Mouse (Mus musculus) cerebellum, postnatal 10 days (tissue): ENCODE measurements around the gene Kcnh8.

Source experiments
- DNase-seq, 2 experiments: peaks; one replicate each; pipeline ENCODE4 v3.0.0; 2021; ENCODE audit warnings: mixed read lengths in 2 of 2

Kcnh8 gene

DNA sequence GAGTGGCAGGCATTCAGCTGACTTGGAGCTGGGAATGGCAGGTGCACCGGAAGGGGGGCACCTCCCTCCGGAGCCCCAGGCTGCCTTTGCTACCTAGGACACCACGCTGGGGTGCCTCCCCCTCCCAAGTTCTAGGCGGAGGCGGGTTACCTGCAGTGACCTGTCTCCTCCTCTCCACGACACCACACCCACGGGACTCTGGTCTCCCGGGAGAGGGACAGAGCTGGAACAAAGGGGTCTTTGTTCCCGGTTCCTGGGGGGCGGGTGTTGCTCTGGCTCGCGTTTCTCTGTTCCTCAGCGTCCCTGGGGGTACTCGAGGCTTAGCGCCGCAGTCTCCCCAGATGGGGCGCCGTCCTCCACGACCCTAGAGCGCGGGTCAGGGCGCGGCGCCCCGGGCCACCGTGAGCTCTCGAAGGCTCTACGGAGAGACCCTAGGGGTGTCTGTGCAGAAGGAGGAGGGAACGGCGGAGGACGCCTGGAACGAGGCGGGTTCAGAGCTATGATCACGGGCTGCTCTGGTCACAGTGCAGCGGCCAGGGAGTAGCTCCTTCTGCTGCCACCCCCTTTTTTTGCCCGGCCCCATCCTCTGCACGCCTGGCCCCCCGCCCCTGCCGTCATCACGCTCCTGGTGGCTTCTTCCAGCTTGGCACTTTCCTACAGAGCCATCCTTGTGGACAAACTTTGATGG, at the start of gene Kcnh8:
Gene Kcnh8 (plus strand): TSS at position 617 of the 688 bp plus-strand sequence.
- DNase-seq: peak; percentile 72 to 80

DNA sequence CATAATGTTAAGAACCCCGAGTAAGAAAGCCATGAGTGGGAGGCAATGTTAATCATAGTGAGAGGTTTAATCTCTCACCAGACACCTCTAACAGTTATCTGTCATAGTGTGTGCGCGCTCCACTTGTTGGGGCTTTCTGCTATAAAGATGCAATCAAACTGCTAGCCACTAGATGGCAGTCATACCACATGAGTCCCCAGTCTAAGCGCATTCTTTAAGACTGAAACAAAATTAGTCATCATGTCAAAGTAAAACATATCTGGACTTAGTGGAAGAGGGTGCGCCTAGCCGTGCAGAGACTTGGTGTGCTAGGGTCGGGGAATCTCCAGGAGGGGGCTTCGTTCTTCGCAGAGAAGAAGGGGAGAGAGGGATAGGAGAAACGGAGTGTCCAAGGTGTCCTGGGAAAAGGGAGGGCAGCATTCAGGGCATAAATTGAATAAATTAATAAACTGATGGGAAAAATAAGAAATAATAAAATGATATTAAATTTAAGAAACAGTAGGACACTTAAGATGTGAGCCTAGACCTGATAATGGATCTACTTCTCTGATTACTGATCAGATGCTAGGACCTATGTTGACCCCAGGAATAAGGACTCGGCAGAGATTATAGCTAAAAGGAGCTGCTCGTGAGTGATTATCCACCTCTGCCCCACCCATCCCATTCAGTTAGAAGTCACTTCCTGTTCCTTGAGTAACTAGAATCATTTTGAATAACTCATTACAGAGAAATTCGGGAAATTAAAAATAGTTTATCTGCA, 42.4 kb upstream of the Kcnh8 start:
- DNase-seq: peak; percentile 72 to 81

- peak; percentile 7 to 14 for DNase-seq
Measured at GRCm38 (mm10) chr17:52565467-52566155, 36.9 kb upstream of the Kcnh8 start.

- DNase-seq: peak; percentile 31 to 44
Measured at GRCm38 (mm10) chr17:52569584-52570270, 32.8 kb upstream of the Kcnh8 start.

- DNase-seq: no peak
Measured at GRCm38 (mm10) chr17:52572229-52572628, 30.3 kb upstream of the Kcnh8 start.

DNA sequence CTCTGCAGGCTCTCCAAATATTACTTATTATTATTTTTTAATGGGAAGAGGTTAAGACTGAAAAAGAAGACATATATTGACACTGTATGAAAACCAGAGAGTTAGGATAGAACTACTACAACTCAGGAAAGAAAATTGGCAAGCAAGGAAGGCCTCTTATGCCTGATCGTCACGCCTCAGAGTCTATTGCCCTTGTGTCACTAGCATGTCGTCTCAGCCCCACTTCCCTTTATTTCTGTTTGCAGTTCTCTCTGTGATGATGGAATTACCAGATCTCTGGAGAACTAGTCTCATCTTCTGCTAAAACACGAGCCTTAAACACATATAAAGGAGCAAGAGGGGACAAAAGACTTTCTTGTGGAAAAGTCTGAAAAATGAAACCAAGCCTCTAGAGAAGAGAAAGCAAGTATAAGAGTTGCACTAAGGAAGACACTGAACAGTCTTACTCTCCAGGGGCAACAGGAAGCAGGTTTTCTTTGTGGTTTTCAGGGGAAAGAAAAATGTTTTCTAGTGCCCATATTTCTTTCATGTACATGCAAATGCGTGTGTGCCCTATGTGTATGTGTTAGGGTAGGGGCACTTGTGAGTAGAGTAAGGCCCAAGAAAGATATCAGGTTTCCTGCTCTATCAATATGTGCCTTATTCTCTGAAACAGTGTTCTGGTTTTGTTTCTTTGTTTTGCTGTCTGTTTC, 10.9 kb upstream of the Kcnh8 start:
- no peak for DNase-seq

- no peak for DNase-seq
Measured at GRCm38 (mm10) chr17:52599141-52599540, 3.4 kb upstream of the Kcnh8 start.

- DNase-seq: peak; percentile 83 to 90
Measured at GRCm38 (mm10) chr17:52600882-52601371, 1.6 kb upstream of the Kcnh8 start.

GRCm38 (mm10) chr17:52602781-52603170, 267 bp downstream of the Kcnh8 start:
- DNase-seq: no peak

DNA sequence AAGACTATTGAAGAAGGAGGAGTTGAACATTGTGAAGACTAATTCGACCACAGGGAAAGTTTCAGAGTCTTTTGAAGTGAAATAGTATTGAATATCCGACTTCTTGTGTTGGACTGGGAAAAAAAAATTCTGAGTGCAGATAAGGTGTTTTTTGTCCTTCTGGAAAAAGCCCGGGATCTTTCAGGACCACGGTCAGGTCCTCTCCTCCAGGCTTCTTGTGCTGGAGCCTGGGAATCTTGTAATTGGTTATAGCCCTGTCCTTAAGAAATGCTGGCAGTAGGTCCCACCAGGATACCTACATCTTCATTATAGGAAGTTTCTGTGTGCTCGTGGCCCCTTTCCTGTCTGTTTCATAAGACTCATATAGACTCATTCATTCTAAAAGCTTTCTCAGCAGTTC, 902 bp downstream of the Kcnh8 start:
- no peak for DNase-seq

GRCm38 (mm10) chr17:52611382-52611781, 8.9 kb downstream of the Kcnh8 start:
- DNase-seq: no peak

DNA sequence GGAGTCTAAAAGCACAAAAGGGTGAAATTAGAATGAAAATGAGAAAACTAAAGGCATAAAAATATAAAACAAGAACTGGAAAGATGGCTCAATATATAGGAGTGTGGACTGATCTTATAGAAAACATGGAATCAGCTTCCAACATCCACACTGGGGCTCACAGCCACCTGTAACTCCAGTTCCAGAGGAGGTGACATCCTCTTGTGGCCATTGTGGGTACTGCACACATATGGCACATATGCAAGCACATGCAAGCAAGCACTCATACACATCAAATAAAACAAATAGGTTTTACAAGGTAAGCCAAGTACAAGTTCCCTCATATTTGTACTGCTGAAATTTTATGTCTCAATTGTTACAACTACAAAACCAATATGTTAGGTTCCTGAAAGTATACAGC, 46.7 kb downstream of the Kcnh8 start:
- DNase-seq: peak; percentile 7 to 16

GRCm38 (mm10) chr17:52691988-52692387, 89.5 kb downstream of the Kcnh8 start:
- DNase-seq: no peak

GRCm38 (mm10) chr17:52701944-52702343, 99.4 kb downstream of the Kcnh8 start:
- DNase-seq: no peak

DNA sequence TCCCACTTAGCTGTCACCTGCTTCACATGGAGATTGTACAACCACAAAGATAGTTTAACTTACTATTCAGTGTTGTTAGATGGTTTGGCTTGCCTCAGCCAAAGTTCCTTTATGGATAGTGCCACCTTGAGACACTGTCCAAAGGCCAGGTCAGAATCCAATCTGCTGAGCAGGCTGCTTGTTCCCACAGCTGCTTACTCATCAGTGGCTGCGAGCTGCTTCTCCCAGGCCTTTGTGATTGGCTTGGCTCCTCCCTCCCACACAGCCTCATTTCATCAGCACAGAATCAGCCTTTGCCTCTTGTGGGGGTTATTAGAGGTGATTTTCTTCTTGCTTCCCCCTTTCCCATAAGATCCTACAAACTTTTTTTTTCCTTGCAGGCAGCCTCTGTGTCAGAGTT, 109.8 kb downstream of the Kcnh8 start:
- DNase-seq: peak in 1 of 2 experiments; percentile 3

- DNase-seq: no peak
Measured at GRCm38 (mm10) chr17:52722214-52722613, 119.7 kb downstream of the Kcnh8 start.

DNA sequence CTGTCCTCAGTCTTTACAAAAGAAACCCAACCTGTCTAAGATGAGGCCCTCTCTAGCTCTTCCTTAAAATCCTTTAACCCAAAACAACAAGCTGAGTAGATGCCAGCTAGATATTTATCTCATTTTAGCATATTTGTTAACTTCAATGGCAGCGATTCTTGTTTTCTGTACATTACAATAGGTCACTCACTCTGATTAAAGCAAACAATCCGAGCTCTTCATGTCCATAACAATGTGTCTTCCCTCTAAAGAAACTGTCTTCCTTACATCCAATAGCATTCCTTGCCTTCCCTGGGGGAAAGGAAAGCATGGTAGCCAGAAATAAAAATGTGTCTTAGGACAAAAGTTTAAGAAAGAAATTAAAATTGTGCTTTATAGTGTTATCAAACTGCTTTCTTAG, 126.3 kb downstream of the Kcnh8 start:
- DNase-seq: no peak

GRCm38 (mm10) chr17:52738436-52738835, 135.9 kb downstream of the Kcnh8 start:
- DNase-seq: no peak

DNA sequence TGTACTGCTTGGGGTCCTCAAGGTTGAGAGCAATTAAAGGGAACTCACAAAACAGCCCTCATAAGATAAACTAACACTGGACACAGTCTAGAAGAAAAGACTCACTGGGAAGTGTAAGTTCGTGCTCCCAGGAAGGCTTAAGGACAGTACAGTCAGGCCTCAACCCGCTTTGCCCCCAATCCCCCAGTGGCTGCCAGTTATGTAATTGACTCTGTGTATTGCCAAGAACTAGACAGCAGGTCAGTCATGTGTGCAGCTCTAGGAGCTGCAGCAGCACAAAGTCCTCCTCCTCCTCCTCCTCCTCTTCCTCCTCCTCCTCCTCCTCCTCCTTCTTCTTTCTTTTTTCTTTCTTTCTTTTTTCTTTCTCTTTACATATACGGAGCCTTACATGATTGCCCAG, 185.6 kb downstream of the Kcnh8 start:
- DNase-seq: peak; percentile 22 to 45

GRCm38 (mm10) chr17:52804463-52804862, 202.0 kb downstream of the Kcnh8 start:
- peak; percentile 6 to 8 for DNase-seq

DNA sequence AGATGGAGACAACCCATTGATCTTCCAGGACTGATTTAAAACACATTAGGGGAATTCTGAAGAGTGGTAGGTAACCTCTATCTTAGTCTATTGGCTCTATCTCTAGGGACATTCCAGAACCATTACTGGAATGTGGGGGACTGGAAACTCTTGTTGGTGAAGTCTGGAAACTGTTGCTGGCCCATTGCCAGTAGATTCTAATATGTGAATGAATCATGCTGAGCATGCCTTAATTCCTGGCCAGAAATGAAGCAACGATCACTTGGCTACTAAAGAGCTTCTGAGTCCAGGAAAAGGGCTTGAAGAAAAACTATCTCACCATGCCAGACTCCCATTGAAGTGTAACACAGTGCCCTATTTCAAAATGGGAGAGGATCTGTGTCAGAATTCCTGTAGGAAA, 208.3 kb downstream of the Kcnh8 start:
- peak; percentile 58 to 64 for DNase-seq

- DNase-seq: no peak
Measured at GRCm38 (mm10) chr17:52819007-52819406, 216.5 kb downstream of the Kcnh8 start.
